Mouse (Mus musculus) midbrain, embryonic 13.5 days (tissue): ENCODE measurements around the gene Macf1. TPM values are rescaled to one million over a fixed set of nuclear protein-coding genes. Genes with fewer than 3 reads are reported as not detected.
"Not testable (repeated sequence)": the region's sequence is repeated elsewhere in the genome, so short reads cannot be mapped to it uniquely, and the experiment has no call there.

Source experiments
- ATAC-seq: fragments of 200-750 bp; cut with Nextera tagmentation; 2 replicates; pipeline ENCODE4 v1.8.0; 2017; ENCODE audit warnings: mild to moderate bottlenecking, moderate TSS enrichment, moderate library complexity
- H3K27ac ChIP-seq: fragments of 300-500 bp; sonication (generic); 2 replicates; pipeline ENCODE4 v1.5.1; 2015; ENCODE audit warnings: inconsistent platforms, mild to moderate bottlenecking, moderate library complexity
- H3K27me3 ChIP-seq: fragments of 300-500 bp; sonication (generic); 2 replicates; pipeline ENCODE4 v1.6.1; 2015; ENCODE audit warnings: mild to moderate bottlenecking, inconsistent platforms
- H3K36me3 ChIP-seq: fragments of 300-500 bp; sonication (generic); 2 replicates; pipeline ENCODE4 v1.6.1; 2015; ENCODE audit warnings: mild to moderate bottlenecking, inconsistent platforms
- H3K4me1 ChIP-seq: fragments of 300-500 bp; sonication (generic); replicated peaks from 2 replicates; pipeline ENCODE4 v1.6.1; 2015; ENCODE audit warnings: inconsistent platforms
- H3K4me2 ChIP-seq: fragments of 300-500 bp; sonication (generic); replicated peaks from 2 replicates; pipeline ENCODE4 v1.6.1; 2015; ENCODE audit warnings: moderate library complexity, mild to moderate bottlenecking, inconsistent platforms
- H3K4me3 ChIP-seq: fragments of 300-500 bp; sonication (generic); replicated peaks from 2 replicates; pipeline ENCODE4 v1.5.1; 2015; ENCODE audit warnings: mild to moderate bottlenecking, inconsistent platforms
- H3K9ac ChIP-seq: fragments of 300-500 bp; sonication (generic); replicated peaks from 2 replicates; pipeline ENCODE4 v1.6.1; 2015; ENCODE audit warnings: mild to moderate bottlenecking, inconsistent platforms
- H3K9me3 ChIP-seq: fragments of 300-500 bp; sonication (generic); 2 replicates; pipeline ENCODE4 v1.6.1; 2016; ENCODE audit warnings: mild to moderate bottlenecking, inconsistent platforms
- WGBS: fragments of 180-500 bp; shearing (Covaris S2); methylation state at CpG from one replicate; pipeline ENCODE4 v1.1.7; 2015; 5-methylcytosine and 5-hydroxymethylcytosine counted together
- polyA plus RNA-seq: library from polyadenylated mRNA; unstranded; fragments of >200 nt; fragmentation: Nextera tagmentation; extraction: Ambion mirVana; gene quantifications from 2 replicates; pipeline ENCODE4 v1.2.1, GENCODE M21; 2015

Gene Macf1
- polyA plus RNA-seq, 1 experiment from 2014 or later = 75.4 TPM

- 3% methylated on average over 43 of the region's 43 CpGs for WGBS
- ATAC-seq = peak; percentile 32
- Histone ChIP-seq H3K4me2 (peak overlapping the region; percentile 88), H3K27me3 (peaks cover 51% of the 10 kb centered on the region), H3K4me3 (peak overlapping the region; percentile 52), H3K36me3 (peaks cover 7% of the 10 kb centered on the region), H3K27ac (no peak overlapping the region), H3K4me1 (peaks cover 17% of the 10 kb centered on the region), H3K9me3 (no peaks in the 10 kb centered on the region), H3K9ac (peak overlapping the region; percentile 55; the same call in 1 of the 2 replicates)
These were observed 342.0 kb downstream of the Macf1 start for GRCm38 (mm10) chr4:123342091-123342641.

GRCm38 (mm10) chr4:123340232-123340631, 343.9 kb downstream of the Macf1 start:
- no peak overlapping the region for H3K4me3 ChIP-seq
- H3K9ac ChIP-seq = no peak overlapping the region
- WGBS = 74% methylated on average over 5 of the region's 5 CpGs
- no peaks in the 10 kb centered on the region for H3K9me3 ChIP-seq
- no peaks in the 10 kb centered on the region for H3K36me3 ChIP-seq
- peaks cover 53% of the 10 kb centered on the region for H3K27me3 ChIP-seq
- H3K4me1 ChIP-seq = peaks cover 17% of the 10 kb centered on the region
- no peak overlapping the region for H3K4me2 ChIP-seq
- no peak overlapping the region for H3K27ac ChIP-seq
- no peak for ATAC-seq

- Histone ChIP-seq H3K4me1 (peaks cover 8% of the 10 kb centered on the region), H3K9ac (no peak overlapping the region), H3K27me3 (peaks cover 31% of the 10 kb centered on the region), H3K36me3 (no peaks in the 10 kb centered on the region), H3K4me3 (no peak overlapping the region), H3K27ac (no peak overlapping the region), H3K9me3 (no peaks in the 10 kb centered on the region), H3K4me2 (no peak overlapping the region)
- no peak for ATAC-seq
- 82% methylated on average over 4 of the region's 4 CpGs for WGBS
These were observed 346.5 kb downstream of the Macf1 start for GRCm38 (mm10) chr4:123337693-123338092.

DNA sequence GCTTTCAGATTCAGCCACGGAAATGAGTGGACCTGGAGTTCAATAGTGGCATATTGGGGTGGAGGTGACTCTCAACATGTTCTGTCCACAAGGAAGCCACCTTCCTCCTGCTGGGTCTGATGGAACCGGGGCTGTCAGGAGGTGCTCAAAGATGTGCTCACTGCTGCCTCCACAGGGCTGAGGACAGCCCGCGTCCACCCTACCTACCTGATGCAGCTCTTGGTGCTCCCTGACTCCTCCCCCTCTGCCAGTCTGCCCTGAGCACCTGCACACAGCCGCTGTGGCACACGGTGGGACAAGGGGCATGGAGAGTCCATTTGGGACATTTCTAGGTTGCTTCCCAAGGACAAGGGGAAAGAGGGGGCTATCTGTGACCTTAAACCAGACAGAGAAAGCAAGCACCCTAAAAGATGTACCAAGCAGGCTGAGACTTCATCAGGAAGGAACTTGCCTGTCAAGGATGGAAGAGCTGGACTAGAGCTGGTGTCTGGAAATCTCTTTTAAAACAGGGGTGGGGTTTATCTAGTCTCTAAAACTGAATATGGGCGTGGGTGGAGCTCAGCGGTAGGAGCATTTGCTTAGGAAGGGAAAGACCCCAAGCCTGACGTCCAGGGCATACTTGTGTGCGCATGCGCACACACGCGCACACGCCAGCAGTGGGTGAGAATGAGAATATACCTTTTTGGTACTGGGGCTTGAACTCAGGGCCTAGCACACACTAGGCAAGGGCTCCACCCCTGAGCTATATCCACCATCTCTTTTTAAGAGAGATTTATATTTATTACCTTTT, 348.2 kb downstream of the Macf1 start:
- Histone ChIP-seq H3K27ac (no peak overlapping the region), H3K4me1 (no peaks in the 10 kb centered on the region), H3K9me3 (no peaks in the 10 kb centered on the region), H3K4me2 (no peak overlapping the region), H3K4me3 (no peak overlapping the region), H3K9ac (no peak overlapping the region), H3K27me3 (peaks cover 14% of the 10 kb centered on the region), H3K36me3 (no peaks in the 10 kb centered on the region)
- no peak for ATAC-seq
- WGBS = 73% methylated on average over 14 of the region's 14 CpGs

DNA sequence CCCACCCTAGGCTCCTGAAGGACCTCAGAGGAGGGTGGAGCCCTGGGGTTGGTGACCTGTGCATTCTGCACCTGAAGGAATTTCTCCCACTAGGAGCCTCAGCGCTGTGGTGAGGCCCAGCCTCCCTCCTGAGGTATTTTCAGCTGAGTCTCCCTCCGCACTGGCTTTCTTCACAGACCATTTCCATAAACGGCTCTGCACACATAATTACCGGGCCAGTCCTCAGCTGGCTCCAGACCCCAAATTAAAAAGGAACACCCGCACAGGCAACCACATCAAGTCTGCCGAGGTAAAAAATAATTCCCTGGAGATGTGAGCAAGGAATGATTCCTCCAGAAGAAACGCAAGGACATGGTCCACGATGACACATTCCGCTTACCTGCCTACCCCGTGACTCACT, 348.9 kb downstream of the Macf1 start:
- WGBS = 80% methylated on average over 10 of the region's 10 CpGs
- not testable (repeated sequence) for H3K4me3 ChIP-seq, H3K36me3 ChIP-seq, ATAC-seq, H3K9me3 ChIP-seq, H3K9ac ChIP-seq, H3K27ac ChIP-seq, H3K27me3 ChIP-seq, H3K4me2 ChIP-seq, H3K4me1 ChIP-seq

DNA sequence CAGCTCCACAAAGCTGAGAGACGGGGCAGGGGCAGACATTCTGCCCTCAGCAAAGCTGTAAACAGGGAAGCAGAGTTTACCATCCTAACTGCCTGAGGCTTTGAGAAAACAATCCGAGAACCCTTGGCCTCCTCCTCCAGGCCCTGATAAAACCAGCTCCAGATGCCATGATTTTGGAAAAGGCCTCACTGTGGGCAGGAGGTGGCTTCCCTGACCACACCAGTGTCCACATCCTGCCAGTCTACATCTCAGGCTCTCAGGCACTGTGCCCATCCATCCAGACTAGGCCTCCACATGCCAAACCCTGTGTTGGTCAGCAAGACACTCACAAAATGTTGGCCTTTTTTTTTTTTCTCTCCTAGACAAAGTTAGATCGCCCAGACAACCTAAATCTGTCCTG, 350.0 kb downstream of the Macf1 start:
- Histone ChIP-seq H3K27ac (no peak overlapping the region), H3K4me1 (no peaks in the 10 kb centered on the region), H3K4me2 (no peak overlapping the region), H3K27me3 (peaks cover 3% of the 10 kb centered on the region; the same call in 1 of the 2 replicates), H3K9me3 (no peaks in the 10 kb centered on the region), H3K36me3 (no peaks in the 10 kb centered on the region), H3K9ac (no peak overlapping the region), H3K4me3 (no peak overlapping the region)
- ATAC-seq = no peak
- WGBS = 85% methylated on average over 3 of the region's 3 CpGs

- WGBS = 99% methylated on average over 4 of the region's 4 CpGs
- Histone ChIP-seq H3K4me3 (no peak overlapping the region), H3K9ac (no peak overlapping the region), H3K9me3 (no peaks in the 10 kb centered on the region), H3K27ac (no peak overlapping the region), H3K36me3 (no peaks in the 10 kb centered on the region), H3K27me3 (peaks cover 3% of the 10 kb centered on the region; the same call in 1 of the 2 replicates), H3K4me1 (no peaks in the 10 kb centered on the region), H3K4me2 (no peak overlapping the region)
- ATAC-seq = no peak
These were observed 351.0 kb downstream of the Macf1 start for GRCm38 (mm10) chr4:123333151-123333550.

DNA sequence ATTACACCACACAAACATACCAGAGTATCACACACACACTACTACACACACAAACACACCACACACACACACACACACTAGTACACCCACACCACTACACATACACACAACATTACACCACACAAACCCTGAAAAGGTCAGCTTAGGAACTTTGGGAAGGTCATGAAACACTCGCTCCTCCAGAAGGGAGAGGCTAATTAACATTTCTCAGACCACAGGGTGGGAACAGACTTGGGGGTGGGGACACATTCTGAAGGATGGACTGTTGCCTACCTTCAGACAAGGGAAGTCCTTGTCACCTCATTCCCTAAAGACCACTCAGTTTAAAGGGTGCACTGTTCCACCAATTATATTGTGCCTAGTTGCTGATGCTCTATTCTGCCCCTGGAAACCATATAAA, 352.2 kb downstream of the Macf1 start:
- not testable (repeated sequence) for H3K4me3 ChIP-seq, H3K36me3 ChIP-seq, H3K9ac ChIP-seq, H3K27me3 ChIP-seq, ATAC-seq, H3K4me2 ChIP-seq, H3K9me3 ChIP-seq, H3K4me1 ChIP-seq, H3K27ac ChIP-seq
- 90% methylated on average over 1 of the region's 1 CpGs for WGBS

- H3K27ac ChIP-seq = no peak overlapping the region
- no peak overlapping the region for H3K9ac ChIP-seq
- H3K36me3 ChIP-seq = no peaks in the 10 kb centered on the region
- no peak overlapping the region for H3K4me2 ChIP-seq
- H3K4me1 ChIP-seq = no peaks in the 10 kb centered on the region
- no peak for ATAC-seq
- peaks cover 3% of the 10 kb centered on the region; the same call in 1 of the 2 replicates for H3K27me3 ChIP-seq
- 77% methylated on average over 5 of the region's 5 CpGs for WGBS
- no peaks in the 10 kb centered on the region for H3K9me3 ChIP-seq
- H3K4me3 ChIP-seq = no peak overlapping the region
These were observed 352.8 kb downstream of the Macf1 start for GRCm38 (mm10) chr4:123331326-123331725.

- peaks cover 8% of the 10 kb centered on the region for H3K27me3 ChIP-seq
- no peak overlapping the region for H3K4me3 ChIP-seq
- H3K27ac ChIP-seq = no peak overlapping the region
- 79% methylated on average over 6 of the region's 6 CpGs for WGBS
- no peak overlapping the region for H3K4me2 ChIP-seq
- no peak for ATAC-seq
- no peaks in the 10 kb centered on the region for H3K4me1 ChIP-seq
- H3K9ac ChIP-seq = no peak overlapping the region
- H3K36me3 ChIP-seq = no peaks in the 10 kb centered on the region
- H3K9me3 ChIP-seq = no peaks in the 10 kb centered on the region
These were observed 355.2 kb downstream of the Macf1 start for GRCm38 (mm10) chr4:123328946-123329345.

- Histone ChIP-seq H3K9ac (no peak overlapping the region), H3K4me1 (no peaks in the 10 kb centered on the region), H3K4me2 (no peak overlapping the region), H3K36me3 (no peaks in the 10 kb centered on the region), H3K4me3 (no peak overlapping the region), H3K27ac (no peak overlapping the region), H3K27me3 (peaks cover 19% of the 10 kb centered on the region), H3K9me3 (no peaks in the 10 kb centered on the region)
- 54% methylated on average over 3 of the region's 3 CpGs for WGBS
- no peak for ATAC-seq
These were observed 356.5 kb downstream of the Macf1 start for GRCm38 (mm10) chr4:123327630-123328029.

DNA sequence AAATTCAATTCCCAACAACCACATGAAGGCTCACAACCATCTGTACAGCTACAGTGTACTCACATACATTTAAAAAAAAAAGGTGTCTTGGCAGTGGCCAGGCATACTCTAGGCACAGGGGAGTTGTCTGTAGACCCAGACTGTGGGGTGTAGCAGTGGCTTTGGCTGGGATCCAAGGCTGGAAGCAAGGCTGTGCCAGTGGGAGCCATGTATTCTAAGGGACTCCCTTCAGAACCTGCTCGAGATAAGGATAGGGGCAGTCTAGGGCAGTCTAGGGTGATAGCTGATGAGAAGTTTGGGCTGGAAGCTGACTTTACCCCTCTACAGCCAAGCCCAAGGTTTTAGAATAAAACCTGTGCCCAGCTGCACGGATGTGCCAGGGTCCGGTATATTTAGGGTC, 358.1 kb downstream of the Macf1 start:
- Histone ChIP-seq H3K36me3 (no peaks in the 10 kb centered on the region), H3K9ac (no peak overlapping the region), H3K9me3 (no peaks in the 10 kb centered on the region), H3K27ac (no peak overlapping the region), H3K4me3 (no peak overlapping the region), H3K4me2 (no peak overlapping the region), H3K27me3 (peaks cover 28% of the 10 kb centered on the region), H3K4me1 (no peaks in the 10 kb centered on the region)
- WGBS = 79% methylated on average over 3 of the region's 3 CpGs
- no peak for ATAC-seq
